Mouse (Mus musculus) naive thymus-derived CD4-positive, alpha-beta T cell, adult 2 months (primary cell): ENCODE measurements around the gene Sec24c.

ENCODE experiments used
- DNase-seq: peaks from one replicate; pipeline ENCODE4 v3.0.0-alpha.2; 2011; ENCODE audit warnings: low read depth

The Sec24c gene

GRCm38 (mm10) chr14:20735892-20736390 is 61.8 kb downstream of the Sec24c start:
- DNase-seq: no peak

GRCm38 (mm10) chr14:20737306-20737705 is 63.2 kb downstream of the Sec24c start:
- peak; percentile 36 for DNase-seq

- no peak for DNase-seq
Measured at GRCm38 (mm10) chr14:20738511-20738910, 64.4 kb downstream of the Sec24c start.

- DNase-seq: no peak
Measured at GRCm38 (mm10) chr14:20741301-20741700, 67.2 kb downstream of the Sec24c start.

GRCm38 (mm10) chr14:20743614-20744013 is 69.5 kb downstream of the Sec24c start:
- DNase-seq: no peak
